Mouse (Mus musculus) liver, embryonic 16.5 days (tissue): ENCODE measurements around the gene Slc2a8. TPM values are rescaled to one million over a fixed set of nuclear protein-coding genes. Genes with fewer than 3 reads are reported as not detected.
"Not testable (repeated sequence)": the region's sequence is repeated elsewhere in the genome, so short reads cannot be mapped to it uniquely, and the experiment has no call there.

Source experiments
- ATAC-seq: fragments of 200-750 bp; cut with Nextera tagmentation; 2 replicates; pipeline ENCODE4 v1.8.0; 2017; ENCODE audit warnings: low read depth, mild to moderate bottlenecking, moderate number of reproducible peaks, moderate library complexity
- H3K27ac ChIP-seq: fragments of 300-500 bp; sonication (generic); 2 replicates; pipeline ENCODE4 v1.5.1; 2014; ENCODE audit warnings: mild to moderate bottlenecking, low read length
- H3K27me3 ChIP-seq: fragments of 300-500 bp; sonication (generic); 2 replicates; pipeline ENCODE4 v1.6.1; 2014; ENCODE audit warnings: low read depth, low read length, mixed read lengths; ENCODE audit not compliant: control insufficient read depth, insufficient read depth
- H3K36me3 ChIP-seq: fragments of 300-500 bp; sonication (generic); 2 replicates; pipeline ENCODE4 v1.6.1; 2014; ENCODE audit warnings: mild to moderate bottlenecking; ENCODE audit not compliant: control insufficient read depth, insufficient read depth
- H3K4me1 ChIP-seq: fragments of 300-500 bp; sonication (generic); 2 replicates; pipeline ENCODE4 v1.6.1; 2014; ENCODE audit warnings: low read depth, low read length, mixed read lengths; ENCODE audit not compliant: control insufficient read depth
- H3K4me2 ChIP-seq: fragments of 300-500 bp; sonication (generic); 2 replicates; pipeline ENCODE4 v1.6.1; 2014; ENCODE audit warnings: low read depth, low read length, mixed read lengths
- H3K4me3 ChIP-seq: fragments of 300-500 bp; sonication (generic); 2 replicates; pipeline ENCODE4 v1.5.1; 2014; ENCODE audit warnings: low read depth, mild to moderate bottlenecking, low read length
- H3K9ac ChIP-seq: fragments of 300-500 bp; sonication (generic); 2 replicates; pipeline ENCODE4 v1.6.1; 2014; ENCODE audit warnings: low read depth, low read length
- H3K9me3 ChIP-seq: fragments of 300-500 bp; sonication (generic); replicated peaks from 2 replicates; pipeline ENCODE4 v1.6.1; 2016; ENCODE audit warnings: low read length; ENCODE audit not compliant: control insufficient read depth
- WGBS: fragments of 180-500 bp; shearing (Covaris S2); extraction: QIAGEN DNeasy Blood & Tissue Kit; methylation state at CpG from one replicate; pipeline ENCODE4 v1.1.7; 2014; ENCODE audit not compliant: insufficient replicate concordance; 5-methylcytosine and 5-hydroxymethylcytosine counted together
- polyA plus RNA-seq: library from polyadenylated mRNA; unstranded; fragments of >200 nt; fragmentation: Nextera tagmentation; extraction: Ambion mirVana; gene quantifications from 2 replicates; pipeline ENCODE4 v1.2.1, GENCODE M21; 2015

Slc2a8 gene
- 7.8 and 8.8 TPM in 2 replicates for polyA plus RNA-seq

GRCm38 (mm10) chr2:32981725-32982271 lies at the start of gene Slc2a8:
TSS of gene Slc2a8 (minus strand) at chr2:32982083.
- peaks cover 33% of the 10 kb centered on the region for H3K4me1 ChIP-seq
- no peaks in the 10 kb centered on the region for H3K36me3 ChIP-seq
- peak within 1 kb of the TSS; percentile 76 for H3K4me2 ChIP-seq
- 0 out of 2 replicates have a peak, but pooled peaks cover 4% of the 10 kb centered on the region for H3K27me3 ChIP-seq
- WGBS, result 0% methylated on average over 50 of the region's 50 CpGs
- 0 out of 2 replicates have a peak within 1 kb of the TSS, but pooled peaks have one; percentile 39 for H3K27ac ChIP-seq
- peak; percentile 98 for ATAC-seq
- H3K9ac ChIP-seq, result peak within 1 kb of the TSS; percentile 81
- no peaks in the 10 kb centered on the region for H3K9me3 ChIP-seq
- peak within 1 kb of the TSS; percentile 80 for H3K4me3 ChIP-seq

DNA sequence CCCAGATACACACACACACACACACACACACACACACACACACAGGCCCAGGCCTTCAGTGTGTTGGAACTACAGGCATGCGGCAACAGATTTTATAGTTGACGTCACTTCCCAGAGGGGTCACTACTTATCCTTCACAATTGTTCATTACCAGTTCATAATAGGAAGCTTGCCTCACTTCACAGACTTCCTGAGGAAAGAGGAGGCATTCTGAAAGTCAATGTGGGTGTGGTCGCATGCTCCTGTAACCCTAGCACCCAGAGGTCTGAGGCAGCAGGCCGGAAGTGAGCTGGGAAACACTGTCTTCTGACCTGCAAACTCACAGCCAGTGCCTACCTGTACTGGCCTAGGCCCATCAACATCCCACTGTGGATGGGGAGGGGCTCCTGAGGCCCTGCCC lies 43.2 kb upstream of the Slc2a8 start:
- H3K4me1 ChIP-seq, result no peaks in the 10 kb centered on the region
- no peak overlapping the region for H3K9ac ChIP-seq
- H3K27me3 ChIP-seq, result no peaks in the 10 kb centered on the region
- no peaks in the 10 kb centered on the region for H3K9me3 ChIP-seq
- H3K4me2 ChIP-seq, result no peak overlapping the region
- 46% methylated on average over 4 of the region's 4 CpGs for WGBS
- H3K27ac ChIP-seq, result no peak overlapping the region
- H3K4me3 ChIP-seq, result no peak overlapping the region
- no peaks in the 10 kb centered on the region for H3K36me3 ChIP-seq
- ATAC-seq, result no peak

GRCm38 (mm10) chr2:33024564-33024963 lies 42.7 kb upstream of the Slc2a8 start:
- H3K4me1 ChIP-seq, result no peaks in the 10 kb centered on the region

DNA sequence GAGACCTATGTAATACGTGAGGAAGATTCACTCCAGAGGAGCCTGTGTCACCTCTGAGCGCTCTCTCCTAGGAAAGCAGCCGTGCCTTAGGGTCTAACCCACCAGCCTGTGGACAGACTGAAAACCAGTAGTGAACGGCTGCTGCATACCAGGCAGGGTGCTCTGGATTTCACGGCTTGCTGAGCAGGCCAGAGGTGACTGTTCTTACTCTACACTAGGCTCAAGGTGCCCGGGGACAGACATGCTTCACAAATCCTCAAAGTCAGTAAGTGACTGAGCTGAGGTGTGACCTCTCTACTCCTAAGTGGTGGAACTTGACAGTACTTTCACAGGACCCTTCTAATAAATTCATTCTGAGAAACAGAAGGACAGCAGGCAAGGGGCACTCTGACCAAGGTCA lies 41.0 kb upstream of the Slc2a8 start:
- WGBS, result 61% methylated on average over 6 of the region's 6 CpGs
- H3K4me2 ChIP-seq, result no peak overlapping the region
- H3K27ac ChIP-seq, result no peak overlapping the region
- H3K27me3 ChIP-seq, result no peaks in the 10 kb centered on the region
- no peaks in the 10 kb centered on the region for H3K36me3 ChIP-seq
- H3K4me3 ChIP-seq, result no peak overlapping the region
- no peak overlapping the region for H3K9ac ChIP-seq
- no peaks in the 10 kb centered on the region for H3K9me3 ChIP-seq
- no peaks in the 10 kb centered on the region for H3K4me1 ChIP-seq
- ATAC-seq, result no peak

More at GRCm38 (mm10) chr2:33024564-33024963, 42.7 kb upstream of the Slc2a8 start:
- Histone ChIP-seq H3K9ac (no peak overlapping the region), H3K36me3 (no peaks in the 10 kb centered on the region), H3K9me3 (no peaks in the 10 kb centered on the region), H3K27ac (no peak overlapping the region), H3K4me2 (no peak overlapping the region), H3K4me3 (no peak overlapping the region), H3K27me3 (no peaks in the 10 kb centered on the region)
- no peak for ATAC-seq
- WGBS, result 63% methylated on average over 10 of the region's 10 CpGs

DNA sequence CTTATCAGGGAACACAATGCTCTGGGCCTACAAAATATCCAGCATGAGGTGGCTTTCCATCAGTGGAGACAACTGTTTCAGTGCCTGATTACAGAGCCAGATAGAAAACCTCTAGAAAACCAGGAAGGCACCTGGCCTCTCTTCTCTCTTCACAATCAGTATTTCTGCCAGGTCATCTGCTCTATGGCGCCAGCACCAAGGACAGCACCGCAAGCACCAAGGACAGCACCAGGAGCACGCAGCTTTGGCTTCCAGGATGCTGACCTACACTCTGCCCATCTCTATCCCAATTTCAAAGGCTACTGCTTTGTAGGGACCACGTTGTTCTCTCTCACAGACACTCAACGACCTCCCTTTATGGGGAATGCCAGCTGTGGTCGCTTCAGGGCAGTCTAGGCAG lies 36.1 kb upstream of the Slc2a8 start:
- H3K36me3 ChIP-seq, result no peaks in the 10 kb centered on the region
- WGBS, result 5% methylated on average over 6 of the region's 6 CpGs

GRCm38 (mm10) chr2:33017191-33017590 lies 35.3 kb upstream of the Slc2a8 start:
- no peaks in the 10 kb centered on the region for H3K36me3 ChIP-seq
- no peaks in the 10 kb centered on the region for H3K9me3 ChIP-seq
- no peak overlapping the region for H3K4me2 ChIP-seq
- H3K4me3 ChIP-seq, result no peak overlapping the region
- WGBS, result 28% methylated on average over 2 of the region's 2 CpGs
- H3K27ac ChIP-seq, result no peak overlapping the region
- no peaks in the 10 kb centered on the region for H3K4me1 ChIP-seq
- H3K9ac ChIP-seq, result no peak overlapping the region
- no peaks in the 10 kb centered on the region for H3K27me3 ChIP-seq
- no peak for ATAC-seq

More for the DNA sequence above, 36.1 kb upstream of the Slc2a8 start:
- H3K27ac ChIP-seq, result no peak overlapping the region
- ATAC-seq, result no peak
- no peak overlapping the region for H3K4me3 ChIP-seq
- no peaks in the 10 kb centered on the region for H3K4me1 ChIP-seq
- no peak overlapping the region for H3K9ac ChIP-seq
- no peaks in the 10 kb centered on the region for H3K9me3 ChIP-seq
- H3K4me2 ChIP-seq, result no peak overlapping the region
- H3K27me3 ChIP-seq, result no peaks in the 10 kb centered on the region

DNA sequence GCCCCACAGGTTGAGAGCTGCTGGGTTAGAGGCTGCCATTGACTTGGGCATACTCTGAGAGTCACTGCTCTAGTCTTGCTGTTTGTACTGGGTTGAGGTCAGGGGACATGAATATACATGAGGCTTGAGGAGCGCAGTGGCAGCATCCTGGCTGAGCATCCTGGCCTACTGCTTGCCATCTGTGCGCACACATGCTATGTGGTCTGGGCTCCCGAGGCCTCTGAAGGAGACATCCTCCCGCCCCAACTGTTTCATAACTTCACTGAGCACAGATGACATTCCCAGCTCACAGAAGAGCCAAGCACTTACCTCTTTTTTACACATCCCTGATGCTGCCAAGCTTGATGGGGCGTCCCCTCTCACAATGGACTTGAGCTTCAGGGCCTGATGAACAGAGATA lies 33.0 kb upstream of the Slc2a8 start:
- Histone ChIP-seq H3K9me3 (no peaks in the 10 kb centered on the region), H3K4me1 (no peaks in the 10 kb centered on the region), H3K4me2 (no peak overlapping the region), H3K9ac (no peak overlapping the region), H3K4me3 (no peak overlapping the region), H3K36me3 (no peaks in the 10 kb centered on the region), H3K27me3 (no peaks in the 10 kb centered on the region), H3K27ac (no peak overlapping the region)
- ATAC-seq, result no peak
- WGBS, result 59% methylated on average over 5 of the region's 5 CpGs

DNA sequence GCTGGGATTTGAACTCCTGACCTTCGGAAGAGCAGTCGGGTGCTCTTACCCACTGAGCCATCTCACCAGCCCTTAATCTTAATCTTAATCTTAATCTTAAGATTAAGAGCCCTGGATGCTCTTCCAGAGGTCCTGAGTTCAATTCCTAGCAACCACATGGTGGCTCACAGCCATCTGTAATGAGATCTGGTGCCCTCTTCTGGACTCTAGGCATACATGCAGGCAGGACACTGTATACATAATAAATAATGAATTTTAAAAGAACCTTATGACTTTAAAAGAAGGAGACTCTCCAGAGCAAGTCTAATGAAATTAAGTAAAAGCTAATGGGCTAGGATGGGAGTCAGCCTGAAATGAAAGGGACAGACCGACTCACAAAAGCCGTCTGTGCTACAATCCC lies 27.2 kb upstream of the Slc2a8 start:
- not testable (repeated sequence) for H3K9ac ChIP-seq, ATAC-seq, H3K9me3 ChIP-seq, H3K27me3 ChIP-seq, H3K27ac ChIP-seq, H3K4me1 ChIP-seq, H3K36me3 ChIP-seq, H3K4me2 ChIP-seq, H3K4me3 ChIP-seq
- 81% methylated on average over 4 of the region's 4 CpGs for WGBS

DNA sequence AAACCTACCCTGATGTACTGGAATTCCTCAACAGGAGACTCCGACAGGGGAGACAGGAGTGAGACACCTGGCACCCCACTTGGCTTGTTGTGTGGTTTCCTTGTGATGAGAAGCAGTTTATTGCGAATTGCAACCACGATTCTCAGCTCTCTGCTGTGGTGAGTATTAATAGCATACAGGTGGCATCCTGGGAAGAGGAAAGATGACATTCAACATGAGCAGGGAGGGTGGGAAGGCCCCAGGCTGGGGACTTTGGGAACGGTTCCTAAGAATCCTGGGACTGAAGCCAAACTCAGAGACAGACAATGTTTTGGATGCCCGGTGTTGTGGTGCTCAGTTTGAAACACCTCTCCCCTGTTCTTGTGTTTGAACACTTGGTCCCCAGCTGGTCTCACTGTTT lies 23.2 kb upstream of the Slc2a8 start:
- H3K9me3 ChIP-seq, result no peaks in the 10 kb centered on the region
- H3K4me1 ChIP-seq, result no peaks in the 10 kb centered on the region
- H3K36me3 ChIP-seq, result no peaks in the 10 kb centered on the region
- no peak overlapping the region for H3K27ac ChIP-seq
- H3K9ac ChIP-seq, result no peak overlapping the region
- no peak for ATAC-seq
- no peaks in the 10 kb centered on the region for H3K27me3 ChIP-seq
- no peak overlapping the region for H3K4me2 ChIP-seq
- 58% methylated on average over 5 of the region's 5 CpGs for WGBS
- no peak overlapping the region for H3K4me3 ChIP-seq
